Mouse (Mus musculus) right cerebral cortex, postnatal 4 days (tissue): ENCODE results near the gene Marveld3.

ENCODE experiments used
- DNase-seq: peaks from one replicate; pipeline ENCODE4 v3.0.0-alpha.2; 2022

Gene Marveld3

DNA sequence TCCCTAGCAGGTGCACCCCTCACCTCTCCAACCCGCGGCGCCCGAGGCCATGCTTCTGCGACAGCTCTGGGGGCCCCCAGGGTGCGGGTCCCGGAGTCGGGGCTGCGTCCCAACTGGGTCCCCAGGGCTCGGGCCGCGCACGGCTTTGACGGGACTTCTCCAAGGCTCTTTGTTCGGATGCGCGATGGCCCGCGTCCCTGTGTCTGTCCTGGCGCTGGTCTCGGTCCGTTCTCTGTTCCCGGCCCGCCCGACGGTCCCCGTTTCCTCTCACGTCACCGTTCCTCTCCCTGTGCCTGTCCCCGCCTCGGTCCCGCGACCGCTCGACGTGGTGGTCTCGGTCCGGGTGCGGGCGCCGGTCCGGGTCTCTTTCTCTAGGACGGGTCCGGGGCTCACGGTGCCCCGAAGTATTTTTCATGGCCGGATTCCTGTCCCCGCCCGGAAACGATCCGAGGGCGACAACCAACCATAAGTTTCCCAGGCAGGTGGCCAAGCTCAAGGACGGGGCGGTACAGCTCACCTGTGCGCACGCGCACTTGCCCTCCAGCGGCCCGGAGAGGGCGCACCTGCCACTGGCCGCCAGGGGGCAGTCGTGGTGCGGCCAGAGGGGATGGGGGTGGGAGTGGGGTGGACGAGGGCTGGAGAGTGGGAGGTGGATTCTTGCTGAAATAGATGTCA lies at the start of gene Marveld3:
Marveld3 (minus strand) TSS at position 511 of the 675 bp plus-strand sequence.
- DNase-seq = peak; percentile 40

DNA sequence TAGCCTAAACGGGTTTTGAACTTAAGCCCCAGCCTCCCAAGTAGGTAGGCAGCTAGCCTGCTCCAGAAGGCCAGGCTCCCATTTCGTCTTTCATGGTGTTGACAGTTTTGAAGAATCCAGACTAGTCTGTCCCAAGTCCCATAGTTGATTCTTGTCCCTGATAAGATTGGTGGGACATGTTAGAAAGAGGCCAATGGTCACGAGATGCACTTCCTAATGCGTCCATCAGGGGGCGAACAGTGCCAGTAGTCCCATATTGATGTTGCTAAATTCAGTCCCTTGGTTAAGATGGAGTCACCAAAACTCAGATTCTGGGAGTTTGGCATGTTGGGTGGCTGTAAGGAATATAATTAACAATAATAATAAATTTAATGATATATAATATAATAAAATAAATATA lies 48.9 kb upstream of the Marveld3 start:
- peak; percentile 19 for DNase-seq

DNA sequence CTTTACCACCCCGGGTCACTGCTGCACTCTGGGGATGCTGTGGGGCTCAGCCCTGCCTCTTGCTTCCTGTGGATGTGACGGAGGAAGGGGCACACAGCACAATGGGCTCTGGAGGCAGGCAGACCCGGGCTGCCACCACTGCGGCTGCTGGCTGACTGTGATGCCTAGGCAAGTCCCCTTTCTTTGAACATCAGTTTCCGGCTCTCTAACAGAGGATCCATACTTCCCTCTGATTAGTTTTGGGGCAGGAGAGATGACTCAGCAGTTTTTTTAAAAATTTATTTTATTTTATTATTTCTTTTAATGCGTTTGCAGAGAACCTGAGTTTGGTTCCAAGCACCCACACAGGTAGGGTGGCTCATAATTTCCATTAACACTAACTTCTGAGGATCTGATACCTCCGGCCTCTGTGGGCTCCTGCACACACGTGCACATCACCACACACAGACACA lies 47.0 kb upstream of the Marveld3 start:
- DNase-seq = no peak

DNA sequence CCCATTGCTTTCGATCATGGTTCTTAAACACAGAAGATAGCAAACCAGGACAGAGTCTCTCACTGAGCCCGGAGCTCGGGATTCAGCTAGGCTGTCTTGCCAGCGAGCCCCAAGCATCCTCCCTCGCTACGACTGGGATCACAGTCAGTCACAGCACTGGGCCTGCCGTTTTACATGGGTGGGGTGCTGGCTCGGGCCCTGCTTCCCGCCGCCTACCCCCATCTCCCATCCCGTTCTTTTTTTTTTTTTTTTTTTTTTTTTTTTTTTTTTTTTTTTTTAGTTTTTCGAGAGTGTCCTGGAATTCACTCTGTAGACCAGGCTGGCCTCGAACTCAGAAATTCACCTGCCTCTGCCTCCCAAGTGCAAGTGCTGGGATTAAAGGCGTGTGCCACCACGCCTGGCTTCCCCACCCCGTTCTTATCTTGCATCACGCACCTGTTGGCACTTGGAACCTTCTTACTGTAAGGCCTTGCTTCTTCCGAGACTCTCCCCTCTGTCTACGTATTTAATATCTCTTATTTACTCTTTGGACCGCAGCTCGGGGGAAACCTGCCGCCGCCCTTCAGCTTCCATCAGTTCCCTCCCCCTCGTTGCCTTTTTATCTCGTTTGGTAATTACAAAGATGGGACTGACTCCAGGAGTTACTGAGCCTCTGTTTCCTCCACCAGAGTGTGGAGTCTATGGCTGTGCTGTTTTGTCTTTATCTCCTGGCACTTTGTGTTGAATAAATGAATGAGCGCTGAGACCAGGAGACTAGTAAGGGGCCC lies 46.4 kb upstream of the Marveld3 start:
- DNase-seq = no peak

DNA sequence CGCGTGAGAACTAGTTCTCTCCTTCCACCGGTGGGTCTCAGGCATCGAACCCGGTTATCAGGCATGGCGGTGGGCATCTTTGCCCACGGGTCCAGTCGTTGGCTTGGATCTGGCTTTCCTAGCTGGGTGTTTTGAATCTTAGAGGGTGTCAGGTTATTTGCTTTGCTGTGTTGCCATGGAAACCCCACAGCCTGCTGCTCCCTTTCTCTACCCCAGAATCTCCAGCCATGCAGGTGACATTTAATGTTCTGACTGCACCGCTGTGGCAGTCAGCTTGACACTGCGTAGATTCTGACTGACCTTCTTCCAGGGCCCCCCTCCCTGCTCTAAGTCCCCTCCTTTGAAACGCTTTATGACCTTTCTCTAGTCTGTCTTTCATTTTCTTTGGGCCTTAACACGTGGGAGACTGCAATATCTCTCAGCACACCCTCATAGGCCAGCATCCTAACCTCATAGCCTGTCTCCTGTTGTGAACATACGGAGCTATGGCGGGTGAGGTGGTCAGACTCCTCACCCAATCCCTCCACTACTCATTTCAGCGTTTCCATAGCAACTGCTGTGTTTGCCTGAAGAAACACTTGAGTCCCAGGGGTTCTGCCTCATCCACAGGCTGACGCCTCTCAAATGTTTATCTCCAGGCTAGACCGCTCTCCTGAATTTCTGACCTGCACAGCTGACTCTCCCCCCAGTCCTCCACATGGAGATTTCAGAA lies 44.5 kb upstream of the Marveld3 start:
- peak; percentile 8 for DNase-seq

GRCm38 (mm10) chr8:110004300-110004699 lies 42.3 kb upstream of the Marveld3 start:
- no peak for DNase-seq

DNA sequence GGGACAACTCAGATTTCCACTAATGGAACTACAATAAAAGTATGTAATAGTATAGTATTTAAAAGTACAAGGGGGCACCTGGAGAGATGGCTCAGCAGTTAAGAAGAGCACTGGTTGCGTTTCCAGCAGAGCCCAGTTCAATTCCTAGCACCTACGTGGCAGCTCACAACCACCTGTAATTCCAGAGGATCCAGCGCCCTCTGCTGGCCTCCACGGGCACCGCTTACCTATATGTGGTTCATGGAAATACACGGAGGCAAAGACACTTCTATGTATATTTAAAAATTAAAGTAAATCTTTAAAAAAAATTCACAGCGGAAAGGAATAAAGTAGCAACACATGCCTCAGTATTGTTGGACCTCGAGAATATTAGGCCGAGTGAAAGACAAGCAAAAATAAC lies 41.0 kb upstream of the Marveld3 start:
- DNase-seq = peak; percentile 17

DNA sequence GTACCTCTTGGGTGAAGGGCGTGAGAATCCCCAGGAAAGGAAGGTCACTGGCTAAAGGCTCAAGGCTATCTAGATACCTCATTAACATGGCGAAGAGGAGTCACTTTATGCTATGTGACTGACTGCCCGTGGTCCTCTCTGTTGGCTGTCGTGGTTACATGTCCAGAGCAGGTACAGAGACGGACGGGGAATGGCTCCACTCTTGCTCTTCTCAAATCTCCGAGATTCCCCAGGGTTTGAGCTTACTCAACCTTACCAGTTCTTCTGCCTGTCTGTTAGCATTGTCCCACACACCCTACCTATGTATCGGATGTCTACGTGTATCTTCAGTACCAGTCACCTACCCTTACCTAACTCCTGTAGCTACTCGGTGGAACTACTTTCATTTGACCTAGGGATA lies 38.0 kb upstream of the Marveld3 start:
- no peak for DNase-seq

DNA sequence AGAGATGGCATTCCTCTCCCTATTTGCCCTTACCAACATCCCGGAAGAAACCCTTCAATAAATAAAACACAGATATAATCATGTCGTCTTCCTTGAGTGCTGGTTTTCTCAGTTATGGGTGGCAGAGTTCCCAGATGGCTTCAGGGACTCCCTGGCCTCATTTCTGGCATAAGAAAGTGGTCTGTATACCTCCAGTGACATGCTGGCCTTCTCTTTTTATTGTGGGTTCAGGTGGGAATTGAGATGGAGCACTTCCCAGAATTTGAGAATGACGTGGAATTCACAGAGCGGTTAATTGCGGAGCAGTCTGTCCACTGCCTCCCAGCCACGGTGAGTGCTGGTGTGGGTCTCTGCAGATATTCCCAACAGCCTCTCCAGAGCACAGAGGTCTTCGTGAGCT lies 36.1 kb upstream of the Marveld3 start:
- no peak for DNase-seq

DNA sequence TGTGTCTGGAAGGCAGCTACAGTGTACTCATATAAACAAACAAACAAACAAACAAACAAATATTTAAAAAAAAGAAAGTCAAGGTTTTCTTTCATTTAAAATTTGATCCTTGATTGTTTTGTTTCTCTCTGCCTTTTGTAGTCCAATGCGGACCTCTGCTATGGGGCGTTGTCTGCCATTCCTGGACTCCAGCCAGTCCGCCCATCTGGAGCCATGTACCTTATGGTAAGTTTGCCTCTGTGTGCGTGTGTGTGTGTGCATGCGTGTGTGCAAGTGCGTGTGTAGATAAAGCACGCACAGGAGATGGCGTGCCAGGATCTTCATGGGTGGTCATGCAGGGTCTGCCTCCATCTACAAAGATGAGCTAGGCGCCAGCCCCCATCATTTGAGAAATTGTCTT lies 35.4 kb upstream of the Marveld3 start:
- no peak for DNase-seq

DNA sequence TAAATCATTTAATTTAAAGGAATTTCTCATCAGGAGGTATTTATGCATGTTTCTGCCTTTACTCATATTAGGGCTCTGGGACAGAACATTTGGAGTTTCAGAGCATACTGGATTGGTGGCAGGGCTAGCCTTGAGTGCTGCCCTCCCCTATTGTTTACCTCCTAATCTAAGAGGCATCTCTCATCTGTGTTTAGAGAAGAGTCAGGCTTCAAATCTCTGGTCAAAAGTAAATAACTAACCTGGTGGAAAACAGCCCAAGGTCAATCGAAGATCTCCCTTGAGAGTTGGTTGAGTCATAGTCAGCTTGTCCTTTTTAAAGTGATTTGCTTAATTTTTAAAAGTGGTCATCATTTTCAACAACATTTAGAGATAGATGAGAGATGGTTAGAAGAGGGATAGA lies 30.9 kb upstream of the Marveld3 start:
- no peak for DNase-seq

DNA sequence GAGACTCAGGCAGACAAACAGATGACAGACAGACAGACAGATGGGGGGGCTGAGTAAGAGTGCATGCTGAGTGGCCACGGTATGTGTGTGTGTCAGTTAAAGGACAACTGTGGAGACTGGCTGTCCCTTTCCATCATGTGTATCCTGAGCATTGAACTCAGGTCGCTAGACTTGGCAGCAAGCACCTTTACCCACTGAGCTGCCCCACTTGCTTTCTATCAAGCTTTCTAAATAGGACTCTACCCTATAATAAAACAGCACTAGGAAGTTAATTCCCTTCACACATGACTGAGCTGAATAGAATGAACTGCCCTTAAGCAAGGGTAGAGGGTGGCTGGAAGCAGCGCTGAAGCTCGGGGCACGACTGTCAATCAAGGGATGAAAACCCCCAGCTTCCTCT lies 30.2 kb upstream of the Marveld3 start:
- DNase-seq = no peak

GRCm38 (mm10) chr8:109990224-109990623 lies 28.2 kb upstream of the Marveld3 start, which contains the start of gene Tat:
Gene Tat (plus strand): TSS chr8:109990437.
- DNase-seq = no peak

DNA sequence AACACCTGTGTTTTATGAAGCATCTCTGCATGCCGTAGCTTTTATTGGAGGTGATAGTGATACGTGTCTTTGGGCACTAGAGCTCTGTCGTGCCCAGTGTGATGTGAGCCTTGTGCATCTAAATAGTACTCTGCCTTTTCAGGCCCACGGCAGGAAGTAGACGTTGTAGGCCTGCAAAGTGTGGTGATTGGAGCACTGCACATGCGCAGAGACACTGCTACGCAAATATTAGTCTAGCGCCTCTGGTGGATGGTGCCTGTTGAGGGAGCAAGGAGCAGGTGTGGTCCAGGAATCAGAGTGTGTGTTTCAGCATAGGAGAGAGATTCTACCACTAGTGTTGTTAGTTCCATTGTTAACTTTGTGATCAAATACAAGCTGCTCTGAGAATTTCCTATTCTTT lies 27.1 kb upstream of the Marveld3 start:
- DNase-seq = no peak

GRCm38 (mm10) chr8:109987776-109988175 lies 25.8 kb upstream of the Marveld3 start:
- DNase-seq = no peak

DNA sequence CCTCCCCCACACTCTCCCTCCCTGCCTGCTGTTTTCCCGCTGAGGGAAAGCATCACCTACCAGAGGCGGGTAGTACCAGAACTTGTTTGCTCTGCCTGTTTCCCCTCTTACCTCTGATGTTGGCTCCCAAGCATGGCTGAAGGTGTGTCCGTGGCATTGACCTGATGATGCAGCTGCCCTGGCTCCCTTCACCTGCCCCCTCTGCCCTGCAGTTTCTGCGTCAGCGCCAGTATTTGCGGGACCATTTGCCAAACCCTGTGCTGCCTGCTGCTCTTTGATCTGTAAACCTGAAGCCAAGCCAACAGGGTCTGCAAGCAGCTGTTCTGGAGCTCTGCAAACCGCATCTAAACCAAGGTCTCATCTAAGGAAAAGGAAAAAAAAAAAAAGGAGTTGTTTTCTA lies 24.4 kb upstream of the Marveld3 start:
- DNase-seq = no peak

- DNase-seq = no peak
Measured at GRCm38 (mm10) chr8:109983944-109984343, 21.9 kb upstream of the Marveld3 start.

GRCm38 (mm10) chr8:109982386-109983105 lies 20.5 kb upstream of the Marveld3 start:
- DNase-seq = no peak

DNA sequence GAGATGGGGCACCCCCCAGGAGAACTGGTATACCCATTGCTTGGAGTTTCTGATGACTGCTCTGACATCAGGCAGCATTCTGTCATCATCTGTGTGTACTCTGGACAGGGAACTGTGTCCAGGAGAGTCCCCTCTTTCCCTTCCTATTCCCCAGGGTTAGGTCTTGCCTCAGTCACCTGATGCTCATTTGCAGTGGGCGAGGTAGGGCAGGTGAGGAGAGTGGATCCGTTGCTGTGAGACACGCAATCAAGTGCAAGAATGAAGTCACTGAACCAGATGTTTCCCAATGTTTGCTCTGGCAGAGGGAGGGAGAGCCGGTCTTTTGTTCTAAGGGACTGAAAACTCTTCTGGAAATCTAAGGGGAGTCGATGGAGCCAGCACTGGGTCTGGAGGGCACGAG lies 17.3 kb upstream of the Marveld3 start:
- no peak for DNase-seq

GRCm38 (mm10) chr8:109972901-109973300 lies 10.9 kb upstream of the Marveld3 start:
- DNase-seq = no peak

GRCm38 (mm10) chr8:109970323-109970722 lies 8.3 kb upstream of the Marveld3 start:
- DNase-seq = no peak

DNA sequence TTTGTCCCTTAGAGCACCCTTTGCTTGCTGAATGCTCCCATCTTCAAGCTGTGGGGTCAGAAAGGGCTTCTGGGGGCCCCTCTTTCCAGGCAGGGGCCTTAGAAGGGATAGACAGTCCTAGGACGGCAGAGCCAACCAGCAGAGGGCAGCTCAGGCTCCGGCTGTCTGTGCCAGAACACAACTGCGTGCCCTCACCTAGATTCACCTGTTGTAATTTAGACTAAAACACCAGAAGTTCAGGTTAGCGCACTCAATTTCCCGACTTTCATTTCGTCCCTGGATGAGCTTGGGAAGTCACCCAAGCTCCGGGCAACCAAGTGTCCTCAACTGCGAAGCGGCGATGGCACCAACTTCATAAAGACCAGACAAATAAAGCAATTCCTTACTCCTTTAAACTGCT lies 6.8 kb upstream of the Marveld3 start:
- DNase-seq = no peak

DNA sequence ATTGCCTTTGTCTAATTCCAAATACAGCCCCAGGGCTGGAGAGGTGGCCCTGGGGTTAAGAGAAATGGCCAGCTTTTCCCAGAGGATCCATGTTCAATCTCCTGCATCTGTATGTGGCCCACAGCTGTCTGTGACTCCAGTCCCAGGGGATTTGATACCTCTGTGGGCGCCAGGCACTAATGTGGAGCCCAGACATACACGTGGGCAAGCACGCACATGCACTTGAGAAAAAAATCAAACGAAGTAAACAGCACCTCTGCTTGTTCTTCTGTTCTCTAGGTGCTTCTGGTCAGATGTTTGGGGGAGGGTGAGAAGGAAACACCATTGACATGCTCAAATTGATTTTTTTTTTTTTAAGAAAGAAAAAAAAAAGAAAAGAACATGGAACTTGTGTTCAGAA lies 2.1 kb upstream of the Marveld3 start:
- DNase-seq = no peak
